Mouse (Mus musculus): Measurements from ENCODE around the gene Abhd4.

Gene Abhd4

GRCm38 (mm10) chr14:54253741-54254291 is at the start of gene Abhd4, which contains the start of gene Dad1:
Gene Abhd4 (plus strand): TSS chr14:54254188.
Gene Dad1 (minus strand): TSS chr14:54254104.
- DNase-seq (ENCODE audit: low read depth), result peak; percentile 99

- DNase-seq (ENCODE audit: low read depth), result peak; percentile 80
These were observed 49.7 kb upstream of the Abhd4 start for GRCm38 (mm10) chr14:54204311-54204710.

GRCm38 (mm10) chr14:54204786-54205185 is 49.2 kb upstream of the Abhd4 start:
- DNase-seq (ENCODE audit: low read depth), result no peak

- no peak for DNase-seq (ENCODE audit: low read depth)
These were observed 48.1 kb upstream of the Abhd4 start for GRCm38 (mm10) chr14:54205904-54206303.

GRCm38 (mm10) chr14:54206309-54206708 is 47.7 kb upstream of the Abhd4 start:
- DNase-seq (ENCODE audit: low read depth), result no peak

- DNase-seq (ENCODE audit: low read depth), result no peak
These were observed 47.0 kb upstream of the Abhd4 start for GRCm38 (mm10) chr14:54206750-54207550.

- DNase-seq (ENCODE audit: low read depth), result no peak
These were observed 46.1 kb upstream of the Abhd4 start for GRCm38 (mm10) chr14:54207924-54208323.

- DNase-seq (ENCODE audit: low read depth), result no peak
These were observed 45.2 kb upstream of the Abhd4 start for GRCm38 (mm10) chr14:54208741-54209140.

GRCm38 (mm10) chr14:54209932-54210331 is 44.1 kb upstream of the Abhd4 start:
- no peak for DNase-seq (ENCODE audit: low read depth)

GRCm38 (mm10) chr14:54210401-54210800 is 43.6 kb upstream of the Abhd4 start:
- no peak for DNase-seq (ENCODE audit: low read depth)

- no peak for DNase-seq (ENCODE audit: low read depth)
These were observed 42.8 kb upstream of the Abhd4 start for GRCm38 (mm10) chr14:54211199-54211598.

- no peak for DNase-seq (ENCODE audit: low read depth)
These were observed 42.2 kb upstream of the Abhd4 start for GRCm38 (mm10) chr14:54211755-54212154.

GRCm38 (mm10) chr14:54213734-54214133 is 40.3 kb upstream of the Abhd4 start:
- no peak for DNase-seq (ENCODE audit: low read depth)

GRCm38 (mm10) chr14:54214477-54214876 is 39.5 kb upstream of the Abhd4 start:
- DNase-seq (ENCODE audit: low read depth), result no peak

- DNase-seq (ENCODE audit: low read depth), result no peak
These were observed 39.1 kb upstream of the Abhd4 start for GRCm38 (mm10) chr14:54214901-54215300.

GRCm38 (mm10) chr14:54216126-54216525 is 37.9 kb upstream of the Abhd4 start:
- no peak for DNase-seq (ENCODE audit: low read depth)

- no peak for DNase-seq (ENCODE audit: low read depth)
These were observed 35.8 kb upstream of the Abhd4 start for GRCm38 (mm10) chr14:54218233-54218632.

- DNase-seq (ENCODE audit: low read depth), result no peak
These were observed 35.3 kb upstream of the Abhd4 start for GRCm38 (mm10) chr14:54218721-54219120.

- no peak for DNase-seq (ENCODE audit: low read depth)
These were observed 34.7 kb upstream of the Abhd4 start for GRCm38 (mm10) chr14:54219256-54219655.

- no peak for DNase-seq (ENCODE audit: low read depth)
These were observed 34.1 kb upstream of the Abhd4 start for GRCm38 (mm10) chr14:54219849-54220248.

- DNase-seq (ENCODE audit: low read depth), result no peak
These were observed 33.1 kb upstream of the Abhd4 start for GRCm38 (mm10) chr14:54220726-54221494.

GRCm38 (mm10) chr14:54221641-54222040 is 32.3 kb upstream of the Abhd4 start:
- no peak for DNase-seq (ENCODE audit: low read depth)

- peak; percentile 97 for DNase-seq (ENCODE audit: low read depth)
These were observed 31.7 kb upstream of the Abhd4 start for GRCm38 (mm10) chr14:54222289-54222727.

Measured in 416B (cell line).